Comparison of ENCODE assay signal across 8 mouse cellular contexts in the genomic region with DNA sequence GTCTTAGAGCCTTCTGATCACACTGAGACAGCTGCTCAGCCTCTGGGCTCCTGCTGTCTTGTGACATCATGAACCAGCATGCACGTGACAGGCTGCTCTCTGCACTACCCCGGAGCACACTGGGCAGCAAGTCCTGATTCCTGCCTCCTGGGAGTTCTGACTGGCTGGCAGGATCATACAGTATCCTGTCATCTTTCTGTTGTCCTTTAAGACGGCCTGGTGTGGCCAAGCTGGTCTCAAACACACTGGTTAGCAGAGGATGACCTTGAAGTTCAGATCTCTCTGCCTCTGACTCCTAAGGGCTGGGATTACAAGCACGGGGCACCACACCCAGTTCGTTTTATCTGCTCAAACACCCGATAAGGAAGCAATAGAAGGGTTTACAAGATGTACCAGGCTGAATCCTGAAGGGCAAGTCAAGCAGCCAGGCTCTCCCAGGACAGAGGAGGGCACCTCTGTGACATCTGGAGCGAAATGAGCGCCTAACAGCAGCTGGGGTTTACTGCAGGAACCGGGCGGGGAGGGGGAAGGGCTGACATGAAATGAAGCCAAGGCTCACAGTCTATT. TPM values are rescaled to one million over a fixed set of nuclear protein-coding genes. Genes with fewer than 3 reads are reported as not detected.
DNase-seq lines count a peak whose midpoint lies in the region; ATAC-seq lines count a peak whose summit lies in the region.

No protein-coding gene starts in this region.

- H3K27ac ChIP-seq in midbrain, embryonic 15.5 days: no peak overlapping the region

- peak; percentile 59 for DNase-seq in gastrocnemius, adult 18-20 months (ENCODE audit: low spot score)
- no peak for DNase-seq in gastrocnemius, postnatal 10 days
- peak; percentile 67 for DNase-seq in adrenal gland, adult 2 months
- peak; percentile 46 to 52 for DNase-seq in heart, postnatal 14 days
- peak; percentile 42 for DNase-seq in lung, postnatal 25 days (ENCODE audit: low spot score)
- DNase-seq in urinary bladder, postnatal 10 days (ENCODE audit: low spot score): no peak
- no peak for DNase-seq in embryo, embryonic 11 days

- H3K27me3 ChIP-seq in midbrain, embryonic 15.5 days (replicated peaks): no peaks in the 10 kb centered on the region

- no peak overlapping the region for H3K9ac ChIP-seq in midbrain, embryonic 15.5 days

- no peak overlapping the region for H3K4me2 ChIP-seq in midbrain, embryonic 15.5 days

- H3K36me3 ChIP-seq in midbrain, embryonic 15.5 days (replicated peaks): no peaks in the 10 kb centered on the region; the same call in 1 of the 2 replicates

- no peak for ATAC-seq in midbrain, embryonic 15.5 days (replicated peaks)

- 81% methylated on average over 10 of the region's 10 CpGs for WGBS in midbrain, embryonic 15.5 days

- no peaks in the 10 kb centered on the region for H3K9me3 ChIP-seq in midbrain, embryonic 15.5 days

- H3K4me1 ChIP-seq in midbrain, embryonic 15.5 days: no peaks in the 10 kb centered on the region

- no peak overlapping the region for H3K4me3 ChIP-seq in midbrain, embryonic 15.5 days

- intact Hi-C loops in heart, postnatal 14 days (cut with DNase I): no loop called here

RNA-seq across cellular contexts. Expression of a gene that starts 12.5 kb away (rescaled TPM):
- 100 to 1,000 TPM; 171 to 189 TPM for total RNA-seq in gastrocnemius, adult 18-20 months (2021)
- 100 to 1,000 TPM; 214 to 249 TPM for total RNA-seq in gastrocnemius, postnatal 10 days (2021)
- total RNA-seq in adrenal gland, adult 2 months (2021): 100 to 1,000 TPM; 232 to 352 TPM
- 187 and 213 TPM in 2 replicates for polyA plus RNA-seq in adrenal gland, adult 2 months (2012; rRNA removed)
- 100 to 1,000 TPM; 221 to 256 TPM for total RNA-seq in heart, postnatal 14 days (2021)
- 102 and 111 TPM in 2 replicates for polyA plus RNA-seq in midbrain, embryonic 15.5 days (2015; fragmentation: Nextera tagmentation; extraction: Ambion mirVana)

RNA-seq across cellular contexts. Expression of a gene that starts 49.2 kb away (rescaled TPM):
- 1 to 10 TPM; 2.6 TPM for total RNA-seq in gastrocnemius, adult 18-20 months (2021)
- total RNA-seq in gastrocnemius, postnatal 10 days (2021): 1 to 10 TPM; 5.9 to 6.7 TPM
- 100 to 1,000 TPM; 267 to 269 TPM for total RNA-seq in adrenal gland, adult 2 months (2021)
- polyA plus RNA-seq in adrenal gland, adult 2 months (2012; rRNA removed): 20.2 and 28.5 TPM in 2 replicates
- total RNA-seq in heart, postnatal 14 days (2021): 1 to 10 TPM; 4.2 to 4.4 TPM
- polyA plus RNA-seq in midbrain, embryonic 15.5 days (2015; fragmentation: Nextera tagmentation; extraction: Ambion mirVana): 2.6 TPM in 2 replicates

Comparison
In these comparisons a context has a peak if more than half of its experiments do, and no peak if none do; other contexts are left out.
1. DNase-seq: peak in gastrocnemius, adult 18-20 months (single experiment), adrenal gland, adult 2 months (single experiment), heart, postnatal 14 days (2 of 2) and lung, postnatal 25 days (single experiment); none in gastrocnemius, postnatal 10 days (single experiment), urinary bladder, postnatal 10 days (single experiment) and embryo, embryonic 11 days (single experiment).
2. RNA of a gene that starts 49.2 kb away (total RNA-seq): 267 to 269 TPM in adrenal gland, adult 2 months; 5.9 to 6.7 TPM in gastrocnemius, postnatal 10 days, 4.2 to 4.4 TPM in heart, postnatal 14 days and 2.6 TPM in gastrocnemius, adult 18-20 months; every median in the first group is over 10 times any median in the second.